Mouse (Mus musculus) C2C12 (cell line): ENCODE results near the gene Arhgap6.

Experiments
- CEBPB ChIP-seq: IDR thresholded peaks from one replicate; pipeline ENCODE4 v1.6.1; 2011; ENCODE audit warnings: low read depth, mild to moderate bottlenecking, control low read depth, moderate library complexity
- CTCF ChIP-seq: IDR thresholded peaks from one replicate; pipeline ENCODE4 v1.5.1; 2011; ENCODE audit not compliant: control insufficient read depth, insufficient read depth, insufficient read length
- MAX ChIP-seq: IDR thresholded peaks from one replicate; pipeline ENCODE4 v1.6.1; 2011; ENCODE audit warnings: mild to moderate bottlenecking, control low read depth
- MYOD1 ChIP-seq: IDR thresholded peaks from one replicate; pipeline ENCODE4 v1.6.1; 2011; ENCODE audit warnings: low read depth; ENCODE audit not compliant: control insufficient read depth, insufficient read length
- USF1 ChIP-seq: IDR thresholded peaks from one replicate; pipeline ENCODE4 v1.6.1; 2011; ENCODE audit warnings: low read depth, mild to moderate bottlenecking, control low read depth, moderate library complexity

- TF ChIP-seq CTCF (no peak), USF1 (no peak), CEBPB (no peak), MYOD1 (no peak), MAX (no peak)
These were observed 537.4 kb downstream of the Arhgap6 start for GRCm38 (mm10) chrX:169332264-169332663.
